Mouse (Mus musculus) lung, adult 2 months (tissue): Measurements from ENCODE around the gene Maml3.

Source experiments
- CTCF ChIP-seq: fragments of 200-500 bp; IDR thresholded peaks from 2 replicates; pipeline ENCODE4 v1.5.1; 2011; ENCODE audit warnings: mild to moderate bottlenecking, low read length, control low read depth; ENCODE audit not compliant: insufficient read depth
- POLR2A ChIP-seq: fragments of 200-500 bp; IDR thresholded peaks from 2 replicates; pipeline ENCODE4 v1.6.1; 2011; ENCODE audit warnings: low read depth, mild to moderate bottlenecking, control low read depth, low read length, borderline replicate concordance; ENCODE audit errors: extremely low read depth

DNA sequence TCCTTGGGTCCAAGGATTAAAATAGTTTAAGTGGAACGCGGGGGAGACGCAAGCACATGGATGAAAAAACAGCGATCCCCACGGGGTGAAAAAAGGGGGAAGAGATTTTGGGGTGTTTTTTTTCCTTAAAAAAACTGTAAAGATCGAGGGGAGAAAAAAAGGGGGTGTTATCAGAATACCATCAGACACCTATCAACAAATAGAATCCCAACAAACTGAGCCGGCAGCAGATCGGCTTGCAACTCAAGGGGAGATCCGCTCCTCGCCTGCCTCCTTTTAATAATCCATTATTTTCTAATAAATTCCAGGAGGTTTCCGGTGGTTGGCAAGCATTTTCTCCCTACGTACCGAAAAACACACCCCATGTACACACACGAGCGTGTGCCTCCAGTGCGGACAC lies 668 bp downstream of the Maml3 start:
- TF ChIP-seq CTCF = no peak
- no peak for TF ChIP-seq POLR2A
